Mouse (Mus musculus): ENCODE measurements around the gene Prickle2. TPM values are rescaled to one million over a fixed set of nuclear protein-coding genes. Genes with fewer than 3 reads are reported as not detected.

Gene Prickle2
- polyA plus RNA-seq, 1 experiment from 2014 or later: 7.0 TPM

DNA sequence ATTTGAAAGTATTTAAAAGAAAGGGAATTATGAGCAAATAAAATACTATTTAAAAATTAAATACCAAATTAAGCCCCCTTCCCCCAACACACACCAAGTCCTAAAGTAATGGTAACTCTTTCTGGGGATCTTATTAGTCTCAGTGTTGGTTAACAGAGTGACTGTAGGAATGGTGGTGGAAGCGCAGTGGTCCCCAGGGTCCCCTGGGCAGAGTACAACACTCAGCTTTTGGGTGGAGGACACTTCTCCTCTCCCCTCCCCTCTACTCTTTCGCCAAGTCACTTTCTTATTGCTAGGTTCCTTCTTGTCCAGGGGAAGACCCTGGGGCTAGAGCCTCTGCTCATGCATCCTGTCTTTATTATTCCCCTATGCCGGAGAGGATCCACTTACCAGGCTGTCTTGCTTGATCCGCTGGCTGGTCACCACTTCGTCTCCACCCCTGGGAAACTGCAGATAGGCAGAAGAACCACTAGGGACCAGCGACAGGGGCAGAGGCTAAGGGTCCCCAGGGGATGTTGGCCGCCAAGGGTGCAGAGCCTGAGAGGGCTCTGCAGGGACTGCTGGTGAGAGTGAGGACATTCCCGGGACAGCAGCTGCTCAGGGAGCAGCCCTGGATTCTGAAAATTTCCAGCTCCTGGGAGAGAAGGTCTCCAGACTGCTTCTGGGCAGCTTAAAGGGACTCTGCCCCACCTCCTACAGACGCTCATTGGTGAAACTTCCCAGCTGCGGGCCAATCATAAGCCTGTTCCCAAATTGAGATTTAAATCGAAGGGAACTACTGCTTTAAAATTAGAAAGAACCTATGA, 171.5 kb downstream of the Prickle2 start:
- Histone ChIP-seq H3K9ac (replicated peaks) (peak overlapping the region; percentile 50), H3K27ac (peak overlapping the region; percentile 62; the same call in 1 of the 2 replicates), H3K9me3 (no peaks in the 10 kb centered on the region), H3K27me3 (no peaks in the 10 kb centered on the region), H3K36me3 (no peaks in the 10 kb centered on the region), H3K4me3 (replicated peaks) (peak overlapping the region; percentile 43), H3K4me1 (replicated peaks) (peaks cover 28% of the 10 kb centered on the region), H3K4me2 (peak overlapping the region; percentile 76)
- peak; percentile 91 for ATAC-seq (ENCODE audit: insufficient number of reproducible peaks, insufficient read depth, low FRiP score, low TSS enrichment, low read depth)
- WGBS: 8% methylated on average over 11 of the region's 11 CpGs

DNA sequence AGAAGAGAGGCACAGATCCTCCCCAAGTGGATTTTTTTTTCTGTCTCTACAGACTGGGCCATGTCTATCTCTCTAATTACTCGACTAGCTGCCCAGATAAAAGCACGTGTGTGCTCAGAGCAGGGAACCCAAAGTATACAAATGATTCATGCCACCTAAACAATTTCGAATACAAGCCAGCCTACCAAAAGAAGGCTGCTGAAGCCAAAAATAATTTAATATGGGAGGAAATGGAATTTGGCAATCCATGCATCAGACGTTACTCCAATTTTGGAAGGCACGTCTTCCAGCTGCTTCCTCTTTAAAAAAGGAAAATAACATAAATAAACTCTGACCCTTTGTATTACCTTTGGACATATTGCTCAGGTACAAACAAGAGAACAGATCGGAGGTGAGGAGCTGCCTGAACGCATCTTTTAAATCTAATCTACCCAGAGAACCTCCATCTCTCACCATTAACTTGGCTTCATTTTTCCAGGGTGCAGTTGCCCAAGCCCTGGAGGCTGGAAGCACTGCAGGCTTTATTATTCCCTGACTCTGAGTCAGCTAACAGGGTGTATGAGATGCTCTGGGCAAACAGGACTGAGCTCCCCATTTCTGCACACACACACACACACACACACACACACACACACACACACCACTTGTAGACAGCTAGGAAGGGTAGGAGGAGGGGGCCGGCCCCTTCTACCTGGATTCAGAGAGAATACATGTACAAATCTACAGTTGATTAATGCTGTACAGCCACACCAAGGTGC, 172.5 kb downstream of the Prickle2 start:
- H3K27ac ChIP-seq: no peak overlapping the region
- H3K36me3 ChIP-seq: no peaks in the 10 kb centered on the region
- 60% methylated on average over 8 of the region's 8 CpGs for WGBS
- H3K4me1 ChIP-seq (replicated peaks): peaks cover 28% of the 10 kb centered on the region
- peak overlapping the region; percentile 23 for H3K4me2 ChIP-seq
- H3K9me3 ChIP-seq: no peaks in the 10 kb centered on the region
- H3K27me3 ChIP-seq: no peaks in the 10 kb centered on the region
- ATAC-seq (ENCODE audit: insufficient number of reproducible peaks, insufficient read depth, low FRiP score, low TSS enrichment, low read depth): no peak
- no peak overlapping the region for H3K9ac ChIP-seq (replicated peaks)
- H3K4me3 ChIP-seq (replicated peaks): no peak overlapping the region

DNA sequence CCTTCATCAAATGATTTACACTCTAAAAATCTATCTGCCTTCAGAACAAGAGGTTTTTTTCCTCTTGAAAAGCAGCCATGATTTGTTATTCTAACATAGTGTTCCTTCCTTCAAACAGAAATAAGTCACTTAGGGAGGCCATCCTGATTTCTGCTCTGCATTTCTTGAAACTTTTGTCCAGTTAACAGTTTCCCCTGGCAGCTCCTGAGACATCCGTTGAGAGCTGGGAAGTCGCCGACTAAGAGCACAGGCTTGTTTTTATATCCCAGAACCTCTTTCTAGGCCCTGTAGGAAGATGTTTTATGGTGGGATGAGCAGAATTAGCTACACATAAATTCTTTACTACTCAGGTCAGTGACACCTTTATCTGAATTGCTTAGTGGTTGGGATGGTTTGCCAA, 173.1 kb downstream of the Prickle2 start:
- Histone ChIP-seq H3K36me3 (no peaks in the 10 kb centered on the region), H3K9me3 (no peaks in the 10 kb centered on the region), H3K27me3 (no peaks in the 10 kb centered on the region), H3K9ac (replicated peaks) (no peak overlapping the region), H3K4me2 (no peak overlapping the region), H3K4me3 (replicated peaks) (no peak overlapping the region), H3K27ac (no peak overlapping the region), H3K4me1 (replicated peaks) (peaks cover 28% of the 10 kb centered on the region)
- 34% methylated on average over 3 of the region's 3 CpGs for WGBS
- no peak for ATAC-seq (ENCODE audit: insufficient number of reproducible peaks, insufficient read depth, low FRiP score, low TSS enrichment, low read depth)

DNA sequence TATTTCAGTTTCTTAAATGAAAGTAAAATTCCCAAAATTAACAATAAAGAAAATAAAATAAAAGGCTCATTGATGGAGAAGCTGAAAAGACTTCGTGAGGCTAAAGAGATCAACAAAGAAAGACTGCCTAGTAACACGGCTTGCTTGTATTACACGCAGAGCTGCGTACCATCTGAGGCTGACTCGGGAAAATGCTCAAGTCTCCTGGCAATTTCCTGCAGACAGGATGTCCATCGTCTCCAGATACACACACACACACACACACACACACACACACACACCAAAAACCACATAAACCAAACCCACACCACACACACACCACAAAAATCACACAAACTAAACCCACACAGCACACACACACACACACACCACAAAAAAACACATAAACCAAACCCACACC, 173.6 kb downstream of the Prickle2 start:
- Histone ChIP-seq H3K4me1 (replicated peaks) (peaks cover 29% of the 10 kb centered on the region), H3K9me3 (no peaks in the 10 kb centered on the region), H3K9ac (replicated peaks) (no peak overlapping the region), H3K27ac (no peak overlapping the region), H3K27me3 (no peaks in the 10 kb centered on the region), H3K4me2 (no peak overlapping the region), H3K4me3 (replicated peaks) (no peak overlapping the region), H3K36me3 (no peaks in the 10 kb centered on the region)
- no peak for ATAC-seq (ENCODE audit: insufficient number of reproducible peaks, insufficient read depth, low FRiP score, low TSS enrichment, low read depth)
- 68% methylated on average over 6 of the region's 6 CpGs for WGBS

DNA sequence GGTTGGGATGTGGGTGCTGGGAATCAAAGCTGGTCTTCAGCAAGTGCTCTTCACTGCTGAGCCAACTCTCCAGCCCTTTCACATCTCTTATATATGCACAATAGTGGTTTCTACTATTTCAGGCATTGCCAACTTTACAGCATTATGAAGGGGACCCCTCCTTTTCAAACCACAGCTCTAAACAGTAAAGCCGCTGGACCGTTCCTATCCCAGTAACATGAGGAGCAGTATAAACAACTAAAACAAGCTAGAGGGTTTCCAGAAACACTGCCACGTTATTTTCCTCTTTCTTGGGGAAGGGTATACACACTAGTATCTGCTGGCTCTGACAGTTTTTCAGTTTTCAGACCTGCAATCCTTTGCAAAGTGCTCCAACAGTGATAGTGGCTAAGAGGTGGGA, 179.7 kb downstream of the Prickle2 start:
- H3K27ac ChIP-seq: no peak overlapping the region
- no peaks in the 10 kb centered on the region for H3K9me3 ChIP-seq
- 38% methylated on average over 3 of the region's 3 CpGs for WGBS
- H3K27me3 ChIP-seq: no peaks in the 10 kb centered on the region
- no peak for ATAC-seq (ENCODE audit: insufficient number of reproducible peaks, insufficient read depth, low FRiP score, low TSS enrichment, low read depth)
- no peak overlapping the region for H3K9ac ChIP-seq (replicated peaks)
- no peak overlapping the region for H3K4me2 ChIP-seq
- H3K4me3 ChIP-seq (replicated peaks): no peak overlapping the region
- no peaks in the 10 kb centered on the region for H3K36me3 ChIP-seq
- peaks cover 10% of the 10 kb centered on the region for H3K4me1 ChIP-seq (replicated peaks)

DNA sequence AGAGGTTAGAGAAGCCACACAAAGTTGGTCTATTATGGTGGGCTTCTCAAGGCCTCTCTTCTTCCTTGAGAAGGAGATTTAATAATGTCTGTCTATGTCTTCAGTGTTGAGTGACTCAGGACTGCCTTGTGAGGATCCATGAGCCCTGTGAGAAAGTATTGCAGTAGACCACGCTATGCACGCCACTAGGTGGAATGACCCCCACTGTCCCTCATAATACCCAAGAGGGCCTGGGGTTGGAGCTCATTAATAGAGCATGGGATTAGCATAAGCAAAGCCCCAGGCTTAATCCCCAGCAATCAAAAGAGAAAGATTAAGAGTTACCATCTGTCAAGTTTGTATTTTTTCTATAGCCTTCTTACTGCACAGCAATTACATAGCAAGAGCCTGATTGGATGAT, 180.3 kb downstream of the Prickle2 start:
- Histone ChIP-seq H3K4me1 (replicated peaks) (peaks cover 10% of the 10 kb centered on the region), H3K4me3 (replicated peaks) (no peak overlapping the region), H3K4me2 (no peak overlapping the region), H3K9me3 (no peaks in the 10 kb centered on the region), H3K27me3 (no peaks in the 10 kb centered on the region), H3K36me3 (no peaks in the 10 kb centered on the region), H3K27ac (no peak overlapping the region), H3K9ac (replicated peaks) (no peak overlapping the region)
- no peak for ATAC-seq (ENCODE audit: insufficient number of reproducible peaks, insufficient read depth, low FRiP score, low TSS enrichment, low read depth)
- 81% methylated on average over 2 of the region's 2 CpGs for WGBS

DNA sequence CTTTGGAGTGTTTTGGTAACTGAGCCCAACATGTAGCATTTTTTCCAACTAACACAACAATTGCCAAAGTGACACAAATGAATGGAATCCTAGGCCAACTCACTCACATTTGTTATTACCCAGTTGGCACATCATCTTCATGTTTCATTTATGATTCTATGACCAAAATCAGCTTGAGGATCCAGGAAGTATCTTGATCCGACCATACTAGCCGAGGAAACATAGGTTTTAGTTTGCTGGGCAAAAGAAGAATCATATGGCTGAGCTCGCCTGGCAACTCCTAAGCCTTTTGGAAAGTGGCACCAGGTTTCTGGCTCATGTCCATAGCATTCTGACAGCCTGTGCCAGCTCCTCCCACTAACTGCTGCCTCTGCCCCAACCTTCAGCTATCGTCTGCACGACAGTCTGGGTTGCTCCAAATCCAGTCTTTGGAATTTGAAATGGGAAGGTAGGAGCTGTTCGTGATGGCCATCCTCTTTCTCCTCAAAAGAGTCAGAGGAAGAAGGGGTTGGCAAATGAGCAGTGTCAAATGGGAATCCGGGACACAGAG, 184.4 kb downstream of the Prickle2 start:
- no peak overlapping the region for H3K9ac ChIP-seq (replicated peaks)
- 74% methylated on average over 7 of the region's 7 CpGs for WGBS

DNA sequence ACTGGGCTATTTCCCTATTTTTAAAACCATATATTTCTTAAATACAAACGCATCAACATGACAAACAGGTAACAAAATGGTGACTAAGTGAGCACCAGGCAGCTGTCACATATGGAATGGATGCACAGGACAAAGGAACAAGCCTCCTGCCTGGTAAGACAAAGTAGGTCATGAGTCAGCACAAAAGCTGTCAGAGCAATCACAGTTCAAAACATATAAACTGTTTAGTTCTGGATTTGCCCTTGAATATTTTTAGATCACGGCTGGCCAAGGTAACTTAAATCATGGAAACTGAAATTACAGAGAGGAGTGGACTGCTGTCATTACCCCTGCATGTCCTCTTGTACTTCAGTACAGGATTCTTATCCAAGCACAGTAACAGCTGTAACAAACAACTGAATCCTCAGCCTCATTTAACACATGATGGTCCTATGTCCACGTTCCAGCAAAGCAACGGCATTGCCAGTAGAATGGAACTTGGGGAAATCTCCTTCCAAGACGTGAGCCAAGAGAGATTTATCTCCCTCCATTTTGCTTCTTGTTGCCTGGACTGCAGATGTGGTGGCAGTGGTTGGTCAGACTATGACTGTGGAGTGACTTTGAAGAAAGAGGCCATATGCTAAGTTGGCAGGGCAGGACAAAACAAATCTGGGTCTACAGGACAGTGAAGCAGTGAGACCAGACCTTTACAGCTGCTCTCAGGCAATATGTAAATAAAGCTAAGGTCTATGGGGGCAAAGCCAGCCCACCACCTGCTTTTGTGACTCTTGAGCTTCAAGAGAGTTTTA, 185.7 kb downstream of the Prickle2 start:
- no peak for ATAC-seq (ENCODE audit: insufficient number of reproducible peaks, insufficient read depth, low FRiP score, low TSS enrichment, low read depth)
- Histone ChIP-seq H3K4me2 (no peak overlapping the region), H3K27ac (no peak overlapping the region), H3K27me3 (no peaks in the 10 kb centered on the region), H3K36me3 (no peaks in the 10 kb centered on the region), H3K9ac (replicated peaks) (no peak overlapping the region), H3K4me3 (replicated peaks) (no peak overlapping the region), H3K9me3 (no peaks in the 10 kb centered on the region), H3K4me1 (replicated peaks) (peaks cover 7% of the 10 kb centered on the region; the same call in 1 of the 2 replicates)
- 69% methylated on average over 5 of the region's 5 CpGs for WGBS

More for the DNA sequence above, 184.4 kb downstream of the Prickle2 start:
- Histone ChIP-seq H3K4me3 (replicated peaks) (no peak overlapping the region), H3K27me3 (no peaks in the 10 kb centered on the region), H3K4me1 (replicated peaks) (peaks cover 8% of the 10 kb centered on the region; the same call in 1 of the 2 replicates), H3K27ac (no peak overlapping the region), H3K4me2 (no peak overlapping the region), H3K36me3 (no peaks in the 10 kb centered on the region), H3K9me3 (no peaks in the 10 kb centered on the region)
- ATAC-seq (ENCODE audit: insufficient number of reproducible peaks, insufficient read depth, low FRiP score, low TSS enrichment, low read depth): no peak

DNA sequence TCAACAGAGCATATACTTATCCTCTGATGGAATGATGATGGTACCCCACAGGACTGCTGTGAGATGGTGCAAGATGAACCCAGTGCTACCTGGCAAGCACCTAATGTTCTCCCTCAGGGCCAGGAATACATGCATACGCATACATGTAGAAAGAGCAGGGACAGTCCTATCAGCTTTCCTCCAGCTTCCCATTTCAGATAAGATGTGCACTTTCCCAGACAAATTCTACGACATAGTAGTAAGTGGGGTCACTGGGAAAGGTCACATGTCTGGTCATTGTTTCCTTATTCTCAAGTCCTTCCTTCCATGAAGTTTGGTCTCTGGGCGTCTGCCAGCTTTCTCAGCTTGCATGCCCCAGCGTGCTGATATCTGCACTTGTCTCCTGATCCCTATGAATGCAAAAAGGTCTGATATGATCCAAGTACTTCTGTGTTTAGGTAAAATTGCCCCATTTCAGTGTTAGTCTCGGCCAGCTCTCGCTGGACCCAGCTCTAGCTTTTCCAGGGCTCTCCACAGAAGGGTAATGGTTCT, 187.5 kb downstream of the Prickle2 start:
- ATAC-seq (ENCODE audit: insufficient number of reproducible peaks, insufficient read depth, low FRiP score, low TSS enrichment, low read depth): no peak

DNA sequence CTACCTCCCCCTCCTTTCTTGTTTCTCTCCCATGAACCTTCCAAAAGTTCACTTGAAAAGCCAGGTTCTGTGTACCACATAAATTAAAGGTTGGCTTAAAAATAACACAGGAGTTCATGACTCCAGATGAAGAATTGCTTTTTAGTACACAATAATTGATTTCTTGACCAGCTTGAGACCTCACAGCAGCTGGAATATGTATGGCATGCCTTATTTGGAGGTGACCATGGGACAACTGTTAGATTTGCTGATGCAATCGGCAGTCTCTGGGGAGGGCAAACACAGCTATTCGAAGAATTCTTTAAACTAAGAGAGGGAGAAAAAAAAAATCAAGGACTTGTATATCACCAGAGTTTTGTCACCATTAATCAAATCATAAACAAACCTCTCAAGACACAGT, 189.0 kb downstream of the Prickle2 start:
- H3K4me1 ChIP-seq (replicated peaks): peaks cover 7% of the 10 kb centered on the region; the same call in 1 of the 2 replicates
- H3K27ac ChIP-seq: no peak overlapping the region
- H3K9ac ChIP-seq (replicated peaks): no peak overlapping the region
- H3K36me3 ChIP-seq: no peaks in the 10 kb centered on the region
- no peak for ATAC-seq (ENCODE audit: insufficient number of reproducible peaks, insufficient read depth, low FRiP score, low TSS enrichment, low read depth)
- H3K4me3 ChIP-seq (replicated peaks): no peak overlapping the region
- H3K27me3 ChIP-seq: no peaks in the 10 kb centered on the region
- H3K4me2 ChIP-seq: no peak overlapping the region
- WGBS: 58% methylated on average over 2 of the region's 2 CpGs
- no peaks in the 10 kb centered on the region for H3K9me3 ChIP-seq

More for the DNA sequence above, 187.5 kb downstream of the Prickle2 start:
- WGBS: 83% methylated on average over 6 of the region's 6 CpGs
- Histone ChIP-seq H3K9me3 (no peaks in the 10 kb centered on the region), H3K27me3 (no peaks in the 10 kb centered on the region), H3K4me3 (replicated peaks) (no peak overlapping the region), H3K4me1 (replicated peaks) (peaks cover 7% of the 10 kb centered on the region; the same call in 1 of the 2 replicates), H3K4me2 (no peak overlapping the region), H3K27ac (no peak overlapping the region), H3K36me3 (no peaks in the 10 kb centered on the region), H3K9ac (replicated peaks) (no peak overlapping the region)
